Mouse (Mus musculus) MEL (cell line): ENCODE results near the gene Padi4. TPM values are rescaled to one million over a fixed set of nuclear protein-coding genes. Genes with fewer than 3 reads are reported as not detected.

Experiments used
- DNase-seq: peaks from one replicate; pipeline ENCODE4 v3.0.0; 2011; ENCODE audit warnings: low read depth, low spot score
- H3K27ac ChIP-seq: 2 replicates; pipeline ENCODE4 v1.5.1; 2012; ENCODE audit warnings: low read depth, mild to moderate bottlenecking, control low read depth, low read length, moderate library complexity; ENCODE audit not compliant: control insufficient read depth
- H3K27me3 ChIP-seq, 2 experiments: fragments of 150-350 bp in 1 of 2; sonication (generic) in 1 of 2; 2 replicates each; pipeline ENCODE4 v1.6.1; 2012; ENCODE audit warnings: low read length in 2 of 2, mild to moderate bottlenecking in 2 of 2, improper control_type of control experiment in 1 of 2, moderate library complexity in 1 of 2; ENCODE audit not compliant: insufficient read depth in 2 of 2, control insufficient read depth in 1 of 2
- H3K36me3 ChIP-seq, 2 experiments: 2 replicates each; pipeline ENCODE4 v1.6.1; 2012 to 2014; ENCODE audit warnings: low read length in 2 of 2, improper control_type of control experiment in 1 of 2, inconsistent platforms in 1 of 2, mild to moderate bottlenecking in 1 of 2; ENCODE audit not compliant: insufficient read depth in 2 of 2, control insufficient read depth in 1 of 2
- H3K4me1 ChIP-seq, 2 experiments: fragments of 150-350 bp in 1 of 2; sonication (generic) in 1 of 2; 2 replicates each; pipeline ENCODE4 v1.6.1; 2012; ENCODE audit warnings: low read length in 2 of 2, improper control_type of control experiment in 1 of 2, mild to moderate bottlenecking in 1 of 2; ENCODE audit not compliant: insufficient read depth in 2 of 2, control insufficient read depth in 1 of 2
- H3K4me3 ChIP-seq, 2 experiments: fragments of 150-350 bp in 1 of 2; sonication (generic) in 1 of 2; 2 replicates each; pipeline ENCODE4 v1.5.1; 2012; ENCODE audit warnings: low read depth in 2 of 2, low read length in 2 of 2, mild to moderate bottlenecking in 2 of 2, moderate library complexity in 2 of 2, control low read depth in 1 of 2, improper control_type of control experiment in 1 of 2; ENCODE audit not compliant: control insufficient read depth in 1 of 2, insufficient read depth in 1 of 2
- H3K79me2 ChIP-seq: 2 replicates; pipeline ENCODE4 v1.6.1; 2012; ENCODE audit warnings: mild to moderate bottlenecking, low read length, moderate library complexity; ENCODE audit not compliant: control insufficient read depth, poor library complexity, insufficient read depth
- H3K9ac ChIP-seq: 2 replicates; pipeline ENCODE4 v1.6.1; 2012; ENCODE audit warnings: low read depth, mild to moderate bottlenecking, control low read depth, low read length, moderate library complexity; ENCODE audit not compliant: control insufficient read depth, poor library complexity, severe bottlenecking
- H3K9me3 ChIP-seq: fragments of 150-350 bp; sonication (generic); replicated peaks from 2 replicates; pipeline ENCODE4 v1.6.1; 2012; ENCODE audit warnings: mild to moderate bottlenecking, low read length, improper control_type of control experiment, moderate library complexity; ENCODE audit not compliant: insufficient read depth
- BHLHE40 ChIP-seq: IDR thresholded peaks from 2 replicates; pipeline ENCODE4 v1.6.1; 2012; ENCODE audit warnings: low read depth, mild to moderate bottlenecking, inconsistent platforms, low read length, improper control_type of control experiment, borderline replicate concordance
- CHD1 ChIP-seq: IDR thresholded peaks from 2 replicates; pipeline ENCODE4 v1.6.1; 2012; ENCODE audit warnings: low read depth, mild to moderate bottlenecking, inconsistent platforms, low read length, improper control_type of control experiment
- E2F4 ChIP-seq: IDR thresholded peaks from 2 replicates; pipeline ENCODE4 v1.6.1; 2011; ENCODE audit warnings: low read depth, low read length, improper control_type of control experiment, borderline replicate concordance
- ETS1 ChIP-seq: IDR thresholded peaks from 2 replicates; pipeline ENCODE4 v1.6.1; 2012; ENCODE audit warnings: low read depth, mild to moderate bottlenecking, inconsistent platforms, low read length, improper control_type of control experiment, moderate library complexity
- HCFC1 ChIP-seq: IDR thresholded peaks from 2 replicates; pipeline ENCODE4 v1.6.1; 2012; ENCODE audit warnings: low read depth, mild to moderate bottlenecking, inconsistent platforms, low read length, improper control_type of control experiment, moderate library complexity
- MAFK ChIP-seq: IDR thresholded peaks from 2 replicates; pipeline ENCODE4 v1.6.1; 2011; ENCODE audit warnings: low read depth, mild to moderate bottlenecking, low read length, improper control_type of control experiment, borderline replicate concordance
- MEF2A ChIP-seq: IDR thresholded peaks from 2 replicates; pipeline ENCODE4 v1.6.1; 2014; ENCODE audit warnings: low read depth, mild to moderate bottlenecking, inconsistent platforms, low read length, improper control_type of control experiment; ENCODE audit not compliant: poor library complexity, insufficient replicate concordance, severe bottlenecking; ENCODE audit errors: extremely low read depth
- MYB ChIP-seq: IDR thresholded peaks from 2 replicates; pipeline ENCODE4 v1.6.1; 2011; ENCODE audit warnings: mild to moderate bottlenecking, low read depth, low read length, improper control_type of control experiment
- NRF1 ChIP-seq: IDR thresholded peaks from 2 replicates; pipeline ENCODE4 v1.6.1; 2014; ENCODE audit warnings: low read depth, mild to moderate bottlenecking, inconsistent platforms, low read length, improper control_type of control experiment, moderate library complexity; ENCODE audit not compliant: poor library complexity, insufficient read depth, severe bottlenecking
- POLR2A ChIP-seq, 2 experiments: IDR thresholded peaks; 2 replicates each; pipeline ENCODE4 v1.6.1; 2011 to 2012; ENCODE audit warnings: low read length in 2 of 2, mild to moderate bottlenecking in 2 of 2, control low read depth in 1 of 2, improper control_type of control experiment in 1 of 2, low read depth in 1 of 2, moderate library complexity in 1 of 2; ENCODE audit not compliant: control insufficient read depth in 1 of 2, insufficient read depth in 1 of 2, poor library complexity in 1 of 2
- RCOR1 ChIP-seq: IDR thresholded peaks from 2 replicates; pipeline ENCODE4 v1.6.1; 2012; ENCODE audit warnings: low read depth, mild to moderate bottlenecking, inconsistent platforms, low read length, improper control_type of control experiment
- SMC3 ChIP-seq: IDR thresholded peaks from 2 replicates; pipeline ENCODE4 v1.6.1; 2011; ENCODE audit warnings: low read depth, low read length, improper control_type of control experiment
- TBP ChIP-seq: IDR thresholded peaks from 2 replicates; pipeline ENCODE4 v1.8.0; 2011; ENCODE audit warnings: low read depth, low read length, improper control_type of control experiment
- UBTF ChIP-seq: IDR thresholded peaks from 2 replicates; pipeline ENCODE4 v1.6.1; 2012; ENCODE audit warnings: low read depth, mild to moderate bottlenecking, inconsistent platforms, low read length, improper control_type of control experiment, moderate library complexity, borderline replicate concordance; ENCODE audit not compliant: insufficient read depth
- USF1 ChIP-seq: IDR thresholded peaks from 2 replicates; pipeline ENCODE4 v1.6.1; 2014; ENCODE audit warnings: low read depth, mild to moderate bottlenecking, inconsistent platforms, low read length, improper control_type of control experiment, moderate library complexity
- USF2 ChIP-seq, 2 experiments: IDR thresholded peaks; 2 replicates each; pipeline ENCODE4 v1.6.1; 2011 to 2012; ENCODE audit warnings: improper control_type of control experiment in 2 of 2, low read length in 2 of 2, borderline replicate concordance in 1 of 2, inconsistent platforms in 1 of 2, low read depth in 1 of 2, mild to moderate bottlenecking in 1 of 2; ENCODE audit not compliant: insufficient read depth in 1 of 2
- ZKSCAN1 ChIP-seq: IDR thresholded peaks from 2 replicates; pipeline ENCODE4 v1.6.1; 2012; ENCODE audit warnings: low read depth, mild to moderate bottlenecking, inconsistent platforms, low read length, improper control_type of control experiment, moderate library complexity
- ZNF384 ChIP-seq: IDR thresholded peaks from 2 replicates; pipeline ENCODE4 v1.6.1; 2012; ENCODE audit warnings: low read depth, mild to moderate bottlenecking, inconsistent platforms, low read length, improper control_type of control experiment
- polyA plus RNA-seq, 2 experiments: library from polyadenylated mRNA; stranded (reverse) in 1 of 2; unstranded in 1 of 2; fragments of >175 nt in 1 of 2; fragments of >200 nt in 1 of 2; gene quantifications; 2 replicates each; pipeline versions ENCODE4 v1.2.1 to v1.2.4; 2012; ENCODE audit warnings: low replicate concordance in 2 of 2, low read depth in 1 of 2; ENCODE audit not compliant: insufficient read length in 2 of 2, insufficient read depth in 1 of 2, missing spikeins in 1 of 2
- total RNA-seq: library from RNA; depleted of rRNA; stranded (reverse); fragments of 300-350 nt; gene quantifications from 2 replicates; pipeline ENCODE4 v1.2.3, GENCODE M21; 2012

Gene Padi4
- total and polyA plus RNA-seq, 3 experiments: not detected

- no peak overlapping the region for H3K4me3 ChIP-seq
These were observed 30.9 kb downstream of the Padi4 start for GRCm38 (mm10) chr4:140743086-140743485.

GRCm38 (mm10) chr4:140742543-140742942 is 31.5 kb downstream of the Padi4 start, which contains the start of gene Padi6:
Padi6 (minus strand) TSS chr4:140742643.
- Histone ChIP-seq H3K36me3 (no peaks in the 10 kb centered on the region), H3K9ac (no peak within 1 kb of the TSS), H3K4me3 (no peak within 1 kb of the TSS), H3K27ac (no peak within 1 kb of the TSS), H3K4me1 (peaks cover 0 to 5% of the 10 kb centered on the region in 2 experiments; a peak in 1 of 4 replicates), H3K79me2 (no peaks in the 10 kb centered on the region), H3K27me3 (peaks cover 0 to 3% of the 10 kb centered on the region in 2 experiments; a peak in 2 of 4 replicates), H3K9me3 (no peaks in the 10 kb centered on the region)
- no peak for DNase-seq
- no peak for TF ChIP-seq ZKSCAN1
- no peak for TF ChIP-seq MAFK
- no peak for TF ChIP-seq UBTF
- no peak for TF ChIP-seq MEF2A
- TF ChIP-seq ZNF384: no peak
- TF ChIP-seq MYB: no peak
- no peak for TF ChIP-seq USF2 (IDR thresholded peaks at IDR 0.05; ENCODE audit: borderline replicate concordance in 1 of 2, insufficient read depth in 1 of 2, low read depth in 1 of 2, low read length in 2 of 2)
- no peak for TF ChIP-seq ETS1
- TF ChIP-seq RCOR1: no peak
- TF ChIP-seq CHD1: no peak
- no peak for TF ChIP-seq BHLHE40
- TF ChIP-seq E2F4: no peak
- TF ChIP-seq POLR2A (IDR thresholded peaks at IDR 0.05; ENCODE audit: control insufficient read depth in 1 of 2, insufficient read depth in 1 of 2, low read depth in 1 of 2, low read length in 2 of 2, poor library complexity in 1 of 2): no peak

More at GRCm38 (mm10) chr4:140743086-140743485, 30.9 kb downstream of the Padi4 start:
- no peak for TF ChIP-seq SMC3
- TF ChIP-seq NRF1: no peak
- no peak for TF ChIP-seq TBP
- no peak for TF ChIP-seq USF1
- no peak for TF ChIP-seq HCFC1
- Histone ChIP-seq H3K36me3 (no peaks in the 10 kb centered on the region), H3K79me2 (no peaks in the 10 kb centered on the region), H3K9ac (no peak overlapping the region), H3K4me1 (peaks cover 0 to 5% of the 10 kb centered on the region in 2 experiments; a peak in 1 of 4 replicates), H3K27me3 (peaks cover 0 to 5% of the 10 kb centered on the region in 2 experiments; a peak in 2 of 4 replicates), H3K9me3 (no peaks in the 10 kb centered on the region), H3K27ac (no peak overlapping the region)
- DNase-seq: no peak
